Mouse (Mus musculus) embryonic facial prominence, embryonic 14.5 days (tissue): ENCODE measurements at regions not wholly inside any gene's neighbourhood (a gene's known extent, or its start where the extent isn't known, plus 50 kb on each side); places are given as distances from the start of the nearest gene placed in this dataset.

Experiments used
- ATAC-seq: fragments of 200-750 bp; cut with Nextera tagmentation; 2 replicates; pipeline ENCODE4 v1.8.0; 2017; ENCODE audit warnings: low read depth, moderate number of reproducible peaks, moderate TSS enrichment
- DNase-seq: peaks from one replicate; pipeline ENCODE4 v3.0.0-alpha.2; 2015; ENCODE audit warnings: low spot score
- H3K27ac ChIP-seq: fragments of 300-500 bp; sonication (generic); replicated peaks from 2 replicates; pipeline ENCODE4 v1.5.1; 2014; ENCODE audit warnings: low read depth, mild to moderate bottlenecking, low read length, moderate library complexity
- H3K27me3 ChIP-seq: fragments of 300-500 bp; sonication (generic); replicated peaks from 2 replicates; pipeline ENCODE4 v1.6.1; 2014; ENCODE audit warnings: low read length; ENCODE audit not compliant: control insufficient read depth, insufficient read depth
- H3K36me3 ChIP-seq: fragments of 300-500 bp; sonication (generic); 2 replicates; pipeline ENCODE4 v1.6.1; 2014; ENCODE audit warnings: low read length, mixed read lengths; ENCODE audit not compliant: control insufficient read depth, insufficient read depth
- H3K4me1 ChIP-seq: fragments of 300-500 bp; sonication (generic); 2 replicates; pipeline ENCODE4 v1.6.1; 2014; ENCODE audit warnings: antibody characterized with exemption, low read length; ENCODE audit not compliant: control insufficient read depth, insufficient read depth
- H3K4me2 ChIP-seq: fragments of 300-500 bp; sonication (generic); 2 replicates; pipeline ENCODE4 v1.6.1; 2014; ENCODE audit warnings: low read depth, mild to moderate bottlenecking, low read length, moderate library complexity, mixed read lengths
- H3K4me3 ChIP-seq: fragments of 300-500 bp; sonication (generic); 2 replicates; pipeline ENCODE4 v1.5.1; 2014; ENCODE audit warnings: low read depth, mild to moderate bottlenecking, low read length
- H3K9ac ChIP-seq: fragments of 300-500 bp; sonication (generic); 2 replicates; pipeline ENCODE4 v1.6.1; 2014; ENCODE audit warnings: low read depth, mild to moderate bottlenecking, low read length, moderate library complexity, mixed read lengths
- H3K9me3 ChIP-seq: fragments of 300-500 bp; sonication (generic); 2 replicates; pipeline ENCODE4 v1.6.1; 2016; ENCODE audit warnings: low read length; ENCODE audit not compliant: control insufficient read depth
- WGBS: fragments of 180-500 bp; shearing (Covaris S2); extraction: QIAGEN DNeasy Blood & Tissue Kit; methylation state at CpG from one replicate; pipeline ENCODE4 v1.1.7; 2014; 5-methylcytosine and 5-hydroxymethylcytosine counted together

DNA sequence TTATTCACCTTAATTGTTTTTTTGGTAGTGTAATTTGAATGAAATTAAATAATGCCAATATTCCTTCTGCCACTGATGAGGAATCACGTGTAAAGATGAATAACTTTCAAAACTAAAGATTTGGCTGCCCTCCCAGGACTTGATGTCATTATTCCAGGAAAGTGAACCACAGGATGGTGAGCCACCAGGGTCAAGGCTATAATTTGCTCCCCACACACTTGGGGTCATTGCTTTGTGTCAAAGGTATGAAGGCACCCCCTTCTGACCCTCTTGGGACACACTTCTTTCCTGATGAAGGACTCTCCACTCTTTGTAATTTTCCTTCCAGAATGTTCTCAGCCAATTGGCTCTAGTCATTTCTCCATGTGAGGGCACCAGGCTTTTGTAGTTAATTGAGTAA is 313.4 kb downstream of the Gm11011 start:
- no peak for DNase-seq
- Histone ChIP-seq H3K27me3 (no peaks in the 10 kb centered on the region), H3K4me1 (no peaks in the 10 kb centered on the region), H3K9me3 (no peaks in the 10 kb centered on the region), H3K27ac (no peak overlapping the region), H3K36me3 (no peaks in the 10 kb centered on the region), H3K9ac (no peak overlapping the region), H3K4me2 (no peak overlapping the region), H3K4me3 (no peak overlapping the region)
- ATAC-seq: no peak
- WGBS: 69% methylated on average over 1 of the region's 1 CpGs

DNA sequence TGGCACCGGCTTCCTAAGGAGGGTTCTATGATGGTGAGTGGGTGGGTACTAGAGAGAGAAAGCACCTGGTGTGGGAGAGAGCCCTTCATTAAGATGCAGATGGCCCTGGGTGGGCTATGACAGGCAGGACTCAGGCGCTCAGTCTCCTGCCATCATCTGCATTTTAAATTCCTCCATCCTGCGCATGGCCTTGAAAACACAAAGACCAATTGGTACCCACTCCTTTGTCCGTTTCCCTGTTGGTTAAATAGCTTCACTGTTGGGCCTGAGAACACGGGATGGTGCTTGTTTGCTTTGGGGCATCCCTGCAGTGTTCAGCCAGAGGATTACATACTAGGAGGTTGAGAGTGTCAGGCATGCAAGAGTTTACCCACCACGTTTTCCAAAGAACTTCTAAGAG is 314.9 kb downstream of the Gm11011 start:
- ATAC-seq (no peak), DNase-seq (no peak)
- WGBS: 20% methylated on average over 6 of the region's 6 CpGs

GRCm38 (mm10) chr2:169272018-169272417 is 315.5 kb downstream of the Gm11011 start:
- no peak for DNase-seq
- WGBS: 41% methylated on average over 3 of the region's 4 CpGs

More for the DNA sequence above, 314.9 kb downstream of the Gm11011 start:
- H3K9ac ChIP-seq: no peak overlapping the region
- H3K4me3 ChIP-seq: no peak overlapping the region
- H3K4me2 ChIP-seq: no peak overlapping the region
- H3K36me3 ChIP-seq: no peaks in the 10 kb centered on the region
- H3K4me1 ChIP-seq: no peaks in the 10 kb centered on the region
- no peaks in the 10 kb centered on the region for H3K9me3 ChIP-seq
- no peak overlapping the region for H3K27ac ChIP-seq
- no peaks in the 10 kb centered on the region for H3K27me3 ChIP-seq

GRCm38 (mm10) chr2:169260636-169261035 is 305.2 kb upstream of the Zfp64 start:
- Histone ChIP-seq H3K4me1 (no peaks in the 10 kb centered on the region), H3K36me3 (no peaks in the 10 kb centered on the region), H3K4me3 (no peak overlapping the region), H3K9ac (no peak overlapping the region), H3K4me2 (no peak overlapping the region), H3K27me3 (no peaks in the 10 kb centered on the region), H3K9me3 (no peaks in the 10 kb centered on the region), H3K27ac (no peak overlapping the region)
- no peak for DNase-seq
- no peak for ATAC-seq
- 76% methylated on average over 4 of the region's 4 CpGs for WGBS

More at GRCm38 (mm10) chr2:169272018-169272417, 315.5 kb downstream of the Gm11011 start:
- no peak overlapping the region for H3K27ac ChIP-seq
- no peaks in the 10 kb centered on the region for H3K36me3 ChIP-seq
- no peaks in the 10 kb centered on the region for H3K27me3 ChIP-seq
- H3K9me3 ChIP-seq: no peaks in the 10 kb centered on the region
- no peak for ATAC-seq
- H3K4me2 ChIP-seq: no peak overlapping the region
- no peaks in the 10 kb centered on the region for H3K4me1 ChIP-seq
- H3K9ac ChIP-seq: no peak overlapping the region
- no peak overlapping the region for H3K4me3 ChIP-seq

DNA sequence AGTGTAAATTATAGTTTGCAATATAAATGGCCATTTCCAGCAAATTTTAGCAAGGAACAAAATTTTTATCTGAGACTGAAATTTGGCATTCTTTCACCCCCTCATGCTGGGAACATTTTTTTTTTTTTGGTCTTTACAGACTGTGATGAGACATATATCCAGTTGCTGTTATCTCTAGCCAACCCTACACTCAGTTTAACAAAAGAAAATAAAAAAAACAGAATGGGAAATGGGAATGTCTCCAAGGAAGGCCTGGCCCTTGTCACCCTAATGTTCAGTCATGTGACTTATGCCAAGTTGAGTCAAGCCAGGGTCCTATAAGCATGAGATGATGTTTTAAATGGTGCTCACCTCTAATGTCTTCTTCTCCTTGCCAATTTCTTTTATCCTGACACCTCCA is 289.2 kb upstream of the Zfp64 start:
- Histone ChIP-seq H3K4me2 (no peak overlapping the region), H3K4me3 (no peak overlapping the region), H3K27me3 (no peaks in the 10 kb centered on the region), H3K4me1 (no peaks in the 10 kb centered on the region), H3K9ac (no peak overlapping the region), H3K27ac (no peak overlapping the region), H3K36me3 (no peaks in the 10 kb centered on the region), H3K9me3 (no peaks in the 10 kb centered on the region)
- no peak for ATAC-seq
- DNase-seq: no peak

GRCm38 (mm10) chr2:169243981-169244380 is 288.6 kb upstream of the Zfp64 start:
- Histone ChIP-seq H3K9me3 (no peaks in the 10 kb centered on the region), H3K36me3 (no peaks in the 10 kb centered on the region), H3K27me3 (no peaks in the 10 kb centered on the region), H3K4me1 (no peaks in the 10 kb centered on the region), H3K9ac (no peak overlapping the region), H3K27ac (no peak overlapping the region), H3K4me2 (no peak overlapping the region), H3K4me3 (no peak overlapping the region)
- DNase-seq: no peak
- no peak for ATAC-seq
- 87% methylated on average over 9 of the region's 9 CpGs for WGBS

DNA sequence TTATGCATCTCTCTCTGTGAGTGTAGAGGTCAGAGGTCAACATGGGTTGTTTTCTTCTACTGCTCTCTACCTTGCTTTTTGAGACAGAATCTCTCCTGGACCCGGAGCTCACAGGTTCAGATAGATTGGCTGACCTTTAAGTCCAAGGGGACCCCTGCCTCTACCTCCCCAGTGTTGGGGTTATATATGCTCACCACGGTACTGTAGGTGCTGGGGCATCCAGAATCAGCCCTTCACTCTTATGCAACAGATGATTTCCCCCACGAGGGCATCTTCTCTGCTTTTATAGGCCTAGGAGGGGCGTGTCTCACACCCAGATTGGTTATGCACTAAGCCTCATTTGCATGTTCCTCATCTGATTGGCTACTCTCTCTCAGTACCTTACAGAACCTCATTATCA is 282.5 kb upstream of the Zfp64 start:
- DNase-seq: no peak
- ATAC-seq: no peak
- WGBS: 91% methylated on average over 4 of the region's 4 CpGs
- Histone ChIP-seq H3K9me3 (no peaks in the 10 kb centered on the region), H3K36me3 (no peaks in the 10 kb centered on the region), H3K4me2 (no peak overlapping the region), H3K27me3 (no peaks in the 10 kb centered on the region), H3K4me3 (no peak overlapping the region), H3K27ac (no peak overlapping the region), H3K4me1 (no peaks in the 10 kb centered on the region), H3K9ac (no peak overlapping the region)

- ATAC-seq: no peak
- DNase-seq: no peak
- no peaks in the 10 kb centered on the region for H3K9me3 ChIP-seq
- H3K27me3 ChIP-seq: no peaks in the 10 kb centered on the region
- WGBS: 92% methylated on average over 9 of the region's 9 CpGs
- no peaks in the 10 kb centered on the region for H3K4me1 ChIP-seq
- H3K4me2 ChIP-seq: no peak overlapping the region
- no peak overlapping the region for H3K9ac ChIP-seq
- H3K36me3 ChIP-seq: no peaks in the 10 kb centered on the region
- H3K4me3 ChIP-seq: no peak overlapping the region
- no peak overlapping the region for H3K27ac ChIP-seq
These were observed 281.9 kb upstream of the Zfp64 start for GRCm38 (mm10) chr2:169237321-169237720.

GRCm38 (mm10) chr2:169234368-169235070 is 279.1 kb upstream of the Zfp64 start:
- WGBS: 79% methylated on average over 11 of the region's 11 CpGs
- no peak overlapping the region for H3K4me3 ChIP-seq
- no peaks in the 10 kb centered on the region for H3K4me1 ChIP-seq
- no peak overlapping the region for H3K27ac ChIP-seq
- no peaks in the 10 kb centered on the region for H3K9me3 ChIP-seq
- ATAC-seq: no peak
- no peaks in the 10 kb centered on the region for H3K27me3 ChIP-seq
- no peak overlapping the region for H3K9ac ChIP-seq
- DNase-seq: peak; percentile 14
- H3K4me2 ChIP-seq: no peak overlapping the region
- no peaks in the 10 kb centered on the region for H3K36me3 ChIP-seq
